Mouse (Mus musculus) megakaryocyte, embryonic 14.5 days (primary cell): Measurements from ENCODE around the gene Emid1.

Experiments used
- FLI1 ChIP-seq: IDR thresholded peaks from 2 replicates; pipeline ENCODE4 v1.6.1; 2012; ENCODE audit warnings: low read length, inconsistent platforms, mixed read lengths
- GATA1 ChIP-seq: IDR thresholded peaks from 3 replicates; pipeline ENCODE4 v1.6.1; 2012; ENCODE audit warnings: mixed read lengths, low read length, inconsistent platforms, borderline replicate concordance

- TF ChIP-seq GATA1 (no peak), FLI1 (no peak)
Measured at GRCm38 (mm10) chr11:5091706-5092105, 60.4 kb downstream of the Emid1 start.
